Mouse (Mus musculus): ENCODE data around the gene Prss42. TPM values are rescaled to one million over a fixed set of nuclear protein-coding genes. Genes with fewer than 3 reads are reported as not detected.

The Prss42 gene
- 0.04 and 0.14 TPM in 2 replicates for polyA plus RNA-seq (2012)

GRCm38 (mm10) chr9:110797866-110798265, at the start of gene Prss42:
Prss42 (plus strand) TSS chr9:110798166.

GRCm38 (mm10) chr9:110813789-110814188, 15.8 kb downstream of the Prss42 start, which contains the start of gene Prss44:
Prss44 (plus strand) TSS chr9:110813994.

GRCm38 (mm10) chr9:110826390-110826789, 28.4 kb downstream of the Prss42 start, which contains the start of gene Prss43:
Prss43 (plus strand) TSS chr9:110826690.

GRCm38 (mm10) chr9:110834411-110834810, 36.4 kb downstream of the Prss42 start, which contains the start of gene Prss45:
Prss45 (plus strand) TSS chr9:110834588.

GRCm38 (mm10) chr9:110844206-110844605, 46.2 kb downstream of the Prss42 start, which contains the start of gene Prss46:
Prss46 (plus strand) TSS chr9:110844506.

Other genes with a start within 250 kb of the Prss42 start
- gene Nradd, start 173.7 kb upstream of the Prss42 start, polyA plus RNA-seq (2012) = 4.9 and 6.1 TPM in 2 replicates
- 74.5 and 76.5 TPM in 2 replicates for gene Nbeal2, start 144.0 kb upstream of the Prss42 start, polyA plus RNA-seq (2012)
- 381 and 533 TPM in 2 replicates for gene Ccdc12, start 141.7 kb upstream of the Prss42 start, polyA plus RNA-seq (2012)
- gene Myl3, start 56.3 kb upstream of the Prss42 start, polyA plus RNA-seq (2012) = not detected in 2 replicates
- gene Pth1r, start 51.0 kb upstream of the Prss42 start, polyA plus RNA-seq (2012) = 0.34 and 0.65 TPM in 2 replicates
- gene Prss44, start 15.8 kb downstream of the Prss42 start, polyA plus RNA-seq (2012) = not detected in 2 replicates
- not detected in 2 replicates for gene Prss43, start 28.5 kb downstream of the Prss42 start, polyA plus RNA-seq (2012)
- not detected in 2 replicates for gene Prss45, start 36.4 kb downstream of the Prss42 start, polyA plus RNA-seq (2012)
- not detected in 2 replicates for gene Prss46, start 46.3 kb downstream of the Prss42 start, polyA plus RNA-seq (2012)
- gene Prss50, start 59.8 kb downstream of the Prss42 start, polyA plus RNA-seq (2012) = 54.6 and 61.0 TPM in 2 replicates
- 3.9 and 6.0 TPM in 2 replicates for gene Als2cl, start 81.7 kb downstream of the Prss42 start, polyA plus RNA-seq (2012)
- gene Tmie, start 81.9 kb downstream of the Prss42 start, polyA plus RNA-seq (2012) = 0.35 and 0.51 TPM in 2 replicates
- gene Fam240a, start 118.7 kb downstream of the Prss42 start, polyA plus RNA-seq (2012) = not detected in 2 replicates
- not detected in 2 replicates for gene Tdgf1, start 148.0 kb downstream of the Prss42 start, polyA plus RNA-seq (2012)
- not detected in 2 replicates for gene Lrrc2, start 153.4 kb downstream of the Prss42 start, polyA plus RNA-seq (2012)
- 0.12 TPM in 1 of 2 replicates, not detected in the other for gene Rtp3, start 192.4 kb downstream of the Prss42 start, polyA plus RNA-seq (2012)
- 68.7 and 71.6 TPM in 2 replicates for gene Ltf, start 221.1 kb downstream of the Prss42 start, polyA plus RNA-seq (2012)

Measured in megakaryocyte-erythroid progenitor cell, adult 5 weeks (primary cell).